Mouse (Mus musculus): Measurements from ENCODE around the gene Nr1i3. TPM values are rescaled to one million over a fixed set of nuclear protein-coding genes. Genes with fewer than 3 reads are reported as not detected.
A peak's percentile ranks its signal among the peaks of the same experiment; 100 is the strongest.
"Not testable (repeated sequence)": the region's sequence is repeated elsewhere in the genome, so short reads cannot be mapped to it uniquely, and the experiment has no call there.

The Nr1i3 gene
- polyA plus RNA-seq, 1 experiment, result 28.9 TPM

DNA sequence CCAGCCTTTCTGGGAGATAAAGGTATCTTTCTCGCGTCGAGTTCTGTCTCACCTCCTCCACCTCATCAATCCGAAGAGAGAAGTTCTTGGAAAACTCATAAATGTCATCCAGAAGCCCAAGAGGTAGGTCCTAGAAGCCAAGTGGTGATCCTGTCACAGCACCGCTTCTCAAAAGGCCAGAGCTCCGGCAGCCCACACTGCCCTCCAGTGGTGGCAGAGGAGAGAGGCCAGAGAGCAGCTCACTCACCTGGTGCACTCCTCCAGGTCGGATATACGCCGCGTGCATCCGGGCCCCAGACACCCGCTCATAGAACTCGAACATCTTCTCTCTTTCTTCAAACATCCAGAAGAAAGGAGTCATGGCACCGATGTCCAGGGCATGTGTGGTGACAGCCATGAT lies 24.7 kb downstream of the Nr1i3 start:
- Histone ChIP-seq H3K27me3 (ENCODE audit: control insufficient read depth, insufficient read depth, low read length) (no peaks in the 10 kb centered on the region), H3K27ac (ENCODE audit: insufficient read depth, low read depth, low read length) (no peak overlapping the region), H3K4me1 (ENCODE audit: control insufficient read depth, insufficient read depth, insufficient read length, low read length) (no peaks in the 10 kb centered on the region; the same call in 1 of the 2 replicates), H3K36me3 (ENCODE audit: control insufficient read depth, insufficient read depth, low read length) (peaks cover 80% of the 10 kb centered on the region), H3K4me3 (ENCODE audit: low read depth, low read length) (no peak overlapping the region)
- TF ChIP-seq POLR2A (IDR thresholded peaks at IDR 0.05; ENCODE audit: low read depth, low read length), result no peak
- peak; percentile 86 for TF ChIP-seq CTCF (IDR thresholded peaks at IDR 0.05; ENCODE audit: extremely low read depth, insufficient read length, insufficient replicate concordance, low read depth, low read length)
- 64% methylated on average over 14 of the region's 14 CpGs for WGBS

DNA sequence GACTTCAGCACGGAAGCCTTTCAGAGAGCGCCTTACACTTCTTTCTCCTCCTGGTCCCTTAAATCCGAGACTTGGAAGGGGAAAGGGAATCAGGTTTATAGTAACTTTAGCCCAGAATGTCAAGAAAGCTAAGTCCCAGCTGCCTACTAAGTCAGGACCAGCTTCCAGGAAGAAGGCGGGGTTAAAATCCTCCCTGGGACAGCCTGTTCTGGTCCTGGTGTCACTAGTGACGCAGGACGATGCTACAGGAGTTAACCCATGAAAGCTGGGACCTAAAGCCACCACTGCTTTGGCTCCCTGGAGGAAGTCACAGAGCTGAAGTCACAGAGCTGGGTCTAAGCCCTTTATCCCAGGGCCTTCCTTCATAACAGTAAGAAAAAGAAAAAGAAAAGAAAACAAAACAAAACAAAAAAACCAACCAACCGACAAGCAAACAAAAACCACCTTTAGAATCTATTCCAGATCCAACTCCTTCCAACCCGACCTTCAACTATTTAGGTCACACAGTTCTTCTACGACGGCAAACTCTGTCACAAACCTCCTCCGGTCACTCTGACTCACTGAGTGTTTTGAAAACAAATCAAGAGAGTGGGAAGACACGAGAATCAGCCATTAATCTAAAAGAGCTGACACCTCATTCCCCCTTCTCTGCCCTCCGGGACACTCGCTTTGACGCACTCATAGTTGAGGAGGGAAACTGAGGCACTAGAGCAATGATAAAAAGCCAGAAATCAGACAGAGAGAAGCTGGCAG lies 26.4 kb downstream of the Nr1i3 start:
- peaks cover 75% of the 10 kb centered on the region for H3K36me3 ChIP-seq (ENCODE audit: control insufficient read depth, insufficient read depth, low read length)
- WGBS, result 75% methylated on average over 15 of the region's 15 CpGs

DNA sequence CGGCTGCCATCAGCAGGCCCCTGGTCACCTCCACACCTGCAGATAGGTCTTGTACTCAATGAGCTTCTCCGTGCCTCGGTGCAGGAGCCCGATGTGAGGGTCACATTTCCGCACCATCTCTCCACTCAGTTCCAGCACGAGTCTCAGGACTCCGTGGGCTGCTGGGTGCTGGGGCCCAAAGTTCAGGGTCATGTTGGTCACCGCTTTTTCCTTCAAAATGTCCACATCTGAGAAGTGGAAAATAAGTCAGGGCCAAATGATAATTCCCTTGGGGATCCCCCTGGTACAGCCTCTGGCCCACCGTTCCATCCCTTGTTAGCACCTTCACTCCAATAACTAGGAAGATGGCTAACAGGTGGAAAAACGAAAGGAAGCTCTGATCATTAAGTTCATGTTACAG lies 27.1 kb downstream of the Nr1i3 start:
- TF ChIP-seq POLR2A (IDR thresholded peaks at IDR 0.05; ENCODE audit: low read depth, low read length) (no peak), CTCF (IDR thresholded peaks at IDR 0.05; ENCODE audit: extremely low read depth, insufficient read length, insufficient replicate concordance, low read depth, low read length) (no peak)
- Histone ChIP-seq H3K27ac (ENCODE audit: insufficient read depth, low read depth, low read length) (peak overlapping the region; percentile 35; the same call in 1 of the 2 replicates), H3K4me1 (ENCODE audit: control insufficient read depth, insufficient read depth, insufficient read length, low read length) (peaks cover under 1% of the 10 kb centered on the region; the same call in 1 of the 2 replicates), H3K4me3 (ENCODE audit: low read depth, low read length) (no peak overlapping the region), H3K36me3 (ENCODE audit: control insufficient read depth, insufficient read depth, low read length) (peaks cover 69% of the 10 kb centered on the region), H3K27me3 (ENCODE audit: control insufficient read depth, insufficient read depth, low read length) (no peaks in the 10 kb centered on the region)
- 94% methylated on average over 10 of the region's 10 CpGs for WGBS

More for the DNA sequence above, 26.4 kb downstream of the Nr1i3 start:
- TF ChIP-seq POLR2A (IDR thresholded peaks at IDR 0.05; ENCODE audit: low read depth, low read length), result no peak
- TF ChIP-seq CTCF (IDR thresholded peaks at IDR 0.05; ENCODE audit: extremely low read depth, insufficient read length, insufficient replicate concordance, low read depth, low read length), result no peak
- Histone ChIP-seq H3K4me1 (ENCODE audit: control insufficient read depth, insufficient read depth, insufficient read length, low read length) (no peaks in the 10 kb centered on the region; the same call in 1 of the 2 replicates), H3K4me3 (ENCODE audit: low read depth, low read length) (no peak overlapping the region), H3K27me3 (ENCODE audit: control insufficient read depth, insufficient read depth, low read length) (no peaks in the 10 kb centered on the region), H3K27ac (ENCODE audit: insufficient read depth, low read depth, low read length) (peak overlapping the region; percentile 35; the same call in 1 of the 2 replicates)

DNA sequence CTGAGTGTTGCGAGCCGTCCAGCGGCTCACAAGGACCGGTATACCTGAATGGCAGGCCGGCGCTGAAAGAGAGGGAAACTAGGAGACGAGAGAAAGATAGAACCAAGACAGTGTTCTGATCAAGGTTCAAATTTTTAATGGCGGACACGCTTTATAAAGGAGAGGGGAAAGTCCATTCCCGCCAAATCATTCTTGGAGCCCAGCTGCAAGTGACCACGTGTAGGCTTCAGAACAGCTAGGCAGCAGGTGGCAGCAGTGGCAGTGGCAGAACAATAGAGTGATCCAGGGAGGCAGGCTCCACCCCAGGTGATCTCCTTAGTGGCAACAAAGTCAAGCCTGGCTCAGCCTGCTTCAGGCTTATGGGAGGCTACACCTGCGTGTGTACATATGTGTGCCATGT lies 28.2 kb downstream of the Nr1i3 start:
- H3K4me3 ChIP-seq (ENCODE audit: low read depth, low read length); H3K27me3 ChIP-seq (ENCODE audit: control insufficient read depth, insufficient read depth, low read length); H3K4me1 ChIP-seq (ENCODE audit: control insufficient read depth, insufficient read depth, insufficient read length, low read length): not testable (repeated sequence)
- Histone ChIP-seq H3K27ac (ENCODE audit: insufficient read depth, low read depth, low read length) (peak overlapping the region; percentile 7; the same call in 1 of the 2 replicates), H3K36me3 (ENCODE audit: control insufficient read depth, insufficient read depth, low read length) (peaks cover 61% of the 10 kb centered on the region)
- 21% methylated on average over 12 of the region's 12 CpGs for WGBS

DNA sequence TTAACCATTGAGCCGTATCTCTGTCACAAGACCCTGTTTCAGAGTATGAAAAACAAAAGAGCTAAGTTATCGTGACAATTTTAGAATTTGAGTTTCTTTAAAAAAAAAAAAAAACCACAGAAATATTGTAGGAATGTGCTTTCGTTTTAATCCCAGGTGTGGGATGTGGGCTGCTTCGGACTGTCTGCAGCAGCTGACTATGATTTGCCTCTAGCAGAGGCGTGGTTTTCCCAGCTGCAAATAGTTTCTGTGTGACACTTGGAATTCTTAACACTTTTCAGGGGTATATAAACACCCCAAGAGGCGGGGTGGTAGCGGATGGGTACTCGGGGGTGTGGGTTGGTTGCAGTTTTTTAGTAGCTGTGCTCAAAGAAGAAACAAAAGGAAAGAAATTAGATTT lies 31.6 kb downstream of the Nr1i3 start:
- peaks cover 31% of the 10 kb centered on the region for H3K36me3 ChIP-seq (ENCODE audit: control insufficient read depth, insufficient read depth, low read length)
- 86% methylated on average over 8 of the region's 8 CpGs for WGBS
- TF ChIP-seq CTCF (IDR thresholded peaks at IDR 0.05; ENCODE audit: extremely low read depth, insufficient read length, insufficient replicate concordance, low read depth, low read length) (no peak), POLR2A (IDR thresholded peaks at IDR 0.05; ENCODE audit: low read depth, low read length) (no peak)
- H3K27ac ChIP-seq (ENCODE audit: insufficient read depth, low read depth, low read length), result no peak overlapping the region
- no peaks in the 10 kb centered on the region for H3K27me3 ChIP-seq (ENCODE audit: control insufficient read depth, insufficient read depth, low read length)
- no peak overlapping the region for H3K4me3 ChIP-seq (ENCODE audit: low read depth, low read length)
- H3K4me1 ChIP-seq (ENCODE audit: control insufficient read depth, insufficient read depth, insufficient read length, low read length), result peaks cover 17% of the 10 kb centered on the region

DNA sequence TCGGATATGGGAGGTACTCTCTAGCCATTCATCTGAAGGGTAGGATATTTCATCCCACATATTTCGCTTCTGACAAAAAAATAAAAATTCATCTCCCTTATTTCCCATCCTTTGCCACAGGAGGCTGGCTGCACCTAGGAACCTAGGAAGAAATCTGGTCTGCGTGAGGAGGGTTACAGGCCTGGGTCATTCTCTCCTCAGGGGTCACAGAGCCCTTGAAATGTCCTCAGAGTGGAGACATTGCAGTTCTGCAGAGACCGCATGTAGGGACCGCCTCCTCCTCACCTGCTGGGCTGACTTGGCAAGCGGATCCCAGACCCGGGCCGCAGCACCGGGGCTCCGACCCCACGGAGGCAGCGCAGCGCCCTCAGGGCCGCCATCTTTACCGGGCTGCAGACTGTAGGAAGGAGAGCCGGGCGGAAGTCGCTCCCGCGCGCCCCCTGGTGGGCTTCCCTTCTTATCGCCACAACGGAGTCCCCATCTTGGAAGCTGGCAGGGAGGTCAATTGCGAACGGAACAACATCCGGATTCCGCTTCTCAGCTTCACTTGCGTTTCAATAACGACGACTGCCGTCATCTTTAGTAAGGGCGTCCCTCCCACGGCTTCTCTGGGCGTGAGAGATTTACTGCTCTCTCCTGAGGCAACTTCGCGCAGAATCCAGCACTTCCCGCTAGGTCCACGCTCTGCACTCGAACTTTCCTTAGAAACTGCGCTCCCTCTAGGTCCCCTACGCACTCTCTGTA lies 33.1 kb downstream of the Nr1i3 start:
- Histone ChIP-seq H3K27me3 (ENCODE audit: control insufficient read depth, insufficient read depth, low read length) (no peaks in the 10 kb centered on the region), H3K4me3 (ENCODE audit: low read depth, low read length) (peak overlapping the region; percentile 73), H3K4me1 (ENCODE audit: control insufficient read depth, insufficient read depth, insufficient read length, low read length) (peaks cover 17% of the 10 kb centered on the region), H3K27ac (ENCODE audit: insufficient read depth, low read depth, low read length) (peak overlapping the region; percentile 72), H3K36me3 (ENCODE audit: control insufficient read depth, insufficient read depth, low read length) (peaks cover 18% of the 10 kb centered on the region)
- TF ChIP-seq CTCF (IDR thresholded peaks at IDR 0.05; ENCODE audit: extremely low read depth, insufficient read length, insufficient replicate concordance, low read depth, low read length), result peak; percentile 92
- peak; percentile 65 for TF ChIP-seq POLR2A (IDR thresholded peaks at IDR 0.05; ENCODE audit: low read depth, low read length)
- WGBS, result 1% methylated on average over 41 of the region's 41 CpGs

DNA sequence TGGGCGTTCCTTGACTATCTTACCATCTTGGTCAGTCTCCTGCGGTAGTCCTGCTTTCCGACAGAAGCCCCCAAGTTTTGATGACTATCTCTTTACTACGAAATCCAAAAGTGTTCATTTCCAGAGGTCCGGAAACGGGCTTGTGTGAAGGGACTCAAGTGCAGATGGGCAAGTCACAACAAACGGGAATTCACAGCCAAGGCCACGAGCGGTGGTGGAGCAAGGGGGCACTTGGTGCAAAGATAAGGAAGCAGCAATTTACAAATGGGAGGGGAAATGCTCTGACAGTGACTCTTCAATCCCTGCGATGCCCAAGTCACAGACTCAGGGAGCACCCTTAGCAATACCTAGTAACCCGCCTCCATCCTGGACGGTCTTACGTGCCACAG lies 33.7 kb downstream of the Nr1i3 start:
- WGBS, result 5% methylated on average over 13 of the region's 13 CpGs
- no peak for TF ChIP-seq POLR2A (IDR thresholded peaks at IDR 0.05; ENCODE audit: low read depth, low read length)
- no peak for TF ChIP-seq CTCF (IDR thresholded peaks at IDR 0.05; ENCODE audit: extremely low read depth, insufficient read length, insufficient replicate concordance, low read depth, low read length)

More for the DNA sequence above, 33.7 kb downstream of the Nr1i3 start:
- H3K27ac ChIP-seq (ENCODE audit: insufficient read depth, low read depth, low read length), result peak overlapping the region; percentile 72
- peak overlapping the region; percentile 56 for H3K4me3 ChIP-seq (ENCODE audit: low read depth, low read length)
- H3K4me1 ChIP-seq (ENCODE audit: control insufficient read depth, insufficient read depth, insufficient read length, low read length), result peaks cover 17% of the 10 kb centered on the region
- H3K36me3 ChIP-seq (ENCODE audit: control insufficient read depth, insufficient read depth, low read length), result peaks cover 17% of the 10 kb centered on the region
- no peaks in the 10 kb centered on the region for H3K27me3 ChIP-seq (ENCODE audit: control insufficient read depth, insufficient read depth, low read length)

Data from small intestine, adult 2 months (tissue).